Mouse (Mus musculus) heart, embryonic 15.5 days (tissue): Measurements from ENCODE around the gene Gfod1. TPM values are rescaled to one million over a fixed set of nuclear protein-coding genes. Genes with fewer than 3 reads are reported as not detected.

Source experiments
- ATAC-seq: fragments of 200-750 bp; cut with Nextera tagmentation; replicated peaks from 2 replicates; pipeline ENCODE4 v1.8.0; 2017; ENCODE audit warnings: low read depth, moderate TSS enrichment; ENCODE audit not compliant: insufficient number of reproducible peaks, insufficient read depth, low FRiP score
- H3K27ac ChIP-seq: fragments of 300-500 bp; sonication (generic); 2 replicates; pipeline ENCODE4 v1.5.1; 2015; ENCODE audit warnings: mild to moderate bottlenecking, inconsistent platforms
- H3K27me3 ChIP-seq: fragments of 300-500 bp; sonication (generic); 2 replicates; pipeline ENCODE4 v1.6.1; 2015; ENCODE audit warnings: inconsistent platforms
- H3K36me3 ChIP-seq: fragments of 300-500 bp; sonication (generic); 2 replicates; pipeline ENCODE4 v1.6.1; 2015; ENCODE audit warnings: mild to moderate bottlenecking, inconsistent platforms
- H3K4me1 ChIP-seq: fragments of 300-500 bp; sonication (generic); replicated peaks from 2 replicates; pipeline ENCODE4 v1.6.1; 2015; ENCODE audit warnings: inconsistent platforms
- H3K4me2 ChIP-seq: fragments of 300-500 bp; sonication (generic); 2 replicates; pipeline ENCODE4 v1.6.1; 2015; ENCODE audit warnings: inconsistent platforms, mild to moderate bottlenecking, moderate library complexity
- H3K4me3 ChIP-seq: fragments of 300-500 bp; sonication (generic); 2 replicates; pipeline ENCODE4 v1.5.1; 2015; ENCODE audit warnings: mild to moderate bottlenecking, inconsistent platforms
- H3K9ac ChIP-seq: fragments of 300-500 bp; sonication (generic); 2 replicates; pipeline ENCODE4 v1.6.1; 2015; ENCODE audit warnings: mild to moderate bottlenecking, inconsistent platforms
- H3K9me3 ChIP-seq: fragments of 300-500 bp; sonication (generic); replicated peaks from 2 replicates; pipeline ENCODE4 v1.6.1; 2016; ENCODE audit warnings: inconsistent platforms
- WGBS: fragments of 180-500 bp; shearing (Covaris S2); methylation state at CpG from one replicate; pipeline ENCODE4 v1.1.7; 2015; ENCODE audit warnings: mixed read lengths; 5-methylcytosine and 5-hydroxymethylcytosine counted together
- polyA plus RNA-seq: library from polyadenylated mRNA; unstranded; fragments of >200 nt; fragmentation: Nextera tagmentation; extraction: Ambion mirVana; gene quantifications from 2 replicates; pipeline ENCODE4 v1.2.1, GENCODE M21; 2015

Gfod1 gene
- polyA plus RNA-seq, 1 experiment from 2014 or later, result 0.73 TPM

DNA sequence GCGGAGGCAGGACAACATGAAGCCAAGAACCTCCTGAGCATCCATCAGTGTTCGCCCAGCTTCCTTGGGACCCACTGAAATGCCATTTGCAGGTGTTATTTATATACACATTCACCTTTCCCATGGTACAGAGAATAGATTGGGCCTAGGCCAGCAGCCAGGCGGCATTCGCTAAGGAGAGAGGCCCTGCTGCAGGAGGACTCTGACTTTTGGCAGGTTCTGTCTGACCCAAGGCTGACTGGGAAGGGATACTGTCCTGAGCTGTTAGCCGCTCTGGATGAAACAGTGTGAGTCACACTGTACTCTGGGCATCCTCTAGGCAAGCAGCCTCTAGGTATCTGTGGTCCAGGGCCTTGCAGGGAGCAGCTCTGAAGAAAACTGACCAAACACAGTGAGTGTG lies 6.4 kb downstream of the Gfod1 start:
- no peak for ATAC-seq
- WGBS, result 71% methylated on average over 5 of the region's 5 CpGs
- Histone ChIP-seq H3K4me1 (peaks cover 50% of the 10 kb centered on the region), H3K27ac (no peak overlapping the region), H3K4me3 (no peak overlapping the region), H3K36me3 (peaks cover 5% of the 10 kb centered on the region; the same call in 1 of the 2 replicates), H3K4me2 (no peak overlapping the region), H3K9me3 (no peaks in the 10 kb centered on the region), H3K9ac (no peak overlapping the region), H3K27me3 (0 out of 2 replicates have a peak, but pooled peaks cover 3% of the 10 kb centered on the region)

DNA sequence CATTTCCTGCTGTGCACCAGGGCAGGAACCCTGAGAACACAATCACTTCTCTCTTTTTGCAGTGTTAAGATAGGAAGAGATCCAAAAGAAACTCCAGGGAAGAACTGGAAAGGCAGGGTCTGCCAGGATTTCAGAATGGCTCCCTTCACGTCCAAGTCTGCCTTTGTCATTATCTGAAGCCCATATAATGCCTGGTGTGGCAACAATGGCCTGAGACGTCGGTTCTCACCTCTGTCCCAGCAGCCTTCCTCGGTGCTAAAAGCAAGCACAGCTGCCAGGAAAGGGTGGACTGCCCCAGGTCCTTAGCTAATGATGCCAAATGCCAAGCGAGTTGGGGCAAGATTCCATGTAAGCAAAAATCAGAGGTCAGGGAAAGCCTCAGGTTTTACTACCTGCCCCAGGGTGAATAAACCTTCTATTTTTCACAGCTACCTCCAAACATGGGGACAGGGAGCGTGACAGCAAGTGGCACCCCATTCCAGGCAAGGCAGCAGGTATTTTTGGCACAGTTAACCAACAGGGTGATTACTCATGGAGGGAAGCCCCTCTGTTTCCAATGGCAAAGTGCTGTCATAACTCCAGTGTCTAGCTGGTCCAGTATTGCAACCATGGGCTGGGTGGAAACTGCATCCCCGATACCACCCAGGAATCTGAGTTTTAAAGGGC lies 7.7 kb downstream of the Gfod1 start:
- peaks cover 37% of the 10 kb centered on the region for H3K4me1 ChIP-seq
- H3K4me3 ChIP-seq, result no peak overlapping the region
- H3K27ac ChIP-seq, result no peak overlapping the region
- H3K27me3 ChIP-seq, result no peaks in the 10 kb centered on the region
- H3K36me3 ChIP-seq, result peaks cover 5% of the 10 kb centered on the region; the same call in 1 of the 2 replicates
- no peaks in the 10 kb centered on the region for H3K9me3 ChIP-seq
- no peak for ATAC-seq
- no peak overlapping the region for H3K4me2 ChIP-seq
- H3K9ac ChIP-seq, result no peak overlapping the region
- WGBS, result 61% methylated on average over 7 of the region's 7 CpGs

DNA sequence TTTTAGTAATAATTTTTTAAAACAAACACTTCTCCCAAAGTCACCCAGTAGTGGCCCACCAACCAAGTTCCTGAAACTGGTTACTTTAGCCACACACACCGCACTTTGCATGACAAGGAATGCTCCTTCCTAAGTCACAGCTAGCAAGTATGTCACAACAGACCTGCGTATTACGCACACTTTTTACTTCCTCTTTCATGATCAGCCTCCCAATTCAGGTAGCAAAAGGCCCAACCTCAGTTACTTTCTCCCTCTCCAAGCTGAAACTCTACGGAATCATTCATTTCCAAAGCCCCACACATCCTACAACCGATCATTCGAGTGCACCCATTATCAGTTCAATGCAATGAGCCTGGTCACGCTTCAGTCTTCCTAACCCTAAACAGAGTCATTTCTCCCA lies 8.3 kb downstream of the Gfod1 start:
- WGBS, result 86% methylated on average over 7 of the region's 7 CpGs
- Histone ChIP-seq H3K4me1 (peaks cover 31% of the 10 kb centered on the region), H3K9ac (no peak overlapping the region), H3K4me3 (no peak overlapping the region), H3K27ac (no peak overlapping the region), H3K36me3 (peaks cover 5% of the 10 kb centered on the region; the same call in 1 of the 2 replicates), H3K27me3 (no peaks in the 10 kb centered on the region), H3K4me2 (no peak overlapping the region), H3K9me3 (no peaks in the 10 kb centered on the region)
- ATAC-seq, result no peak

DNA sequence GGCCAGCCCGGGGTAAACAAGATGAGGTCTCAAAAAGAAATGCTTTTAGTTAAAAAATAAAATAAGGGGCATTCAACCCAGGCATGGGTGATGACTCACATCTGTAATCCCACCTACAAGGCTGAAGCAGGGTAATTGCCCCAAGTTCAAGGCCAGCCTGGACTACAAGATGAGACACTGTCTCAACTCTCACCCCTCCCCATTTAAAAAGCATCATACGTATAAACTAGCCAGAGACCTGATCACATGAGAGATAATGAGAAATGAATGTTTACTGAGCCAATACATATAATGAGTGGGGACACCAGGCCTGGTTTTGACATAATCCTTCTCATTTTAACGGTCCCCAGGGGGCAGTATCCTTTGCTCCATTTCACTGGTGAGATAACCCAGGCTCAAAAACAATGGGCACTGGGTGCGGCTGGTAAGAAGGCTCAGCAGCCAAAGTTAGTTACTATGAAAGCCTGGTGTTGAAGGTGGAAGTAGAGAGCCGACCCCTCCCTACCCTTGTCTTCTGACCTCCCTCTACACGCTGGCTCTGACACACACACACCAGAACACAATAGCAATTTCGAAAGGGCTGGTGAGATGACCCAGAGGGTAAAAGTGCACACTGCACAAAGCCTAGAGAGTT lies 8.9 kb downstream of the Gfod1 start:
- no peak overlapping the region for H3K9ac ChIP-seq
- no peak overlapping the region for H3K4me3 ChIP-seq
- H3K27me3 ChIP-seq, result no peaks in the 10 kb centered on the region
- WGBS, result 62% methylated on average over 7 of the region's 7 CpGs
- no peak overlapping the region for H3K4me2 ChIP-seq
- H3K4me1 ChIP-seq, result peaks cover 25% of the 10 kb centered on the region
- ATAC-seq, result no peak
- no peak overlapping the region for H3K27ac ChIP-seq
- H3K36me3 ChIP-seq, result peaks cover 5% of the 10 kb centered on the region; the same call in 1 of the 2 replicates
- H3K9me3 ChIP-seq, result no peaks in the 10 kb centered on the region

- ATAC-seq, result no peak
- Histone ChIP-seq H3K27ac (no peak overlapping the region), H3K9ac (no peak overlapping the region), H3K4me3 (no peak overlapping the region), H3K27me3 (no peaks in the 10 kb centered on the region), H3K9me3 (no peaks in the 10 kb centered on the region), H3K4me1 (peaks cover 28% of the 10 kb centered on the region), H3K36me3 (peaks cover 5% of the 10 kb centered on the region; the same call in 1 of the 2 replicates), H3K4me2 (no peak overlapping the region)
- WGBS, result 68% methylated on average over 4 of the region's 4 CpGs
Observed at GRCm38 (mm10) chr13:43292892-43293291, 11.1 kb downstream of the Gfod1 start.

DNA sequence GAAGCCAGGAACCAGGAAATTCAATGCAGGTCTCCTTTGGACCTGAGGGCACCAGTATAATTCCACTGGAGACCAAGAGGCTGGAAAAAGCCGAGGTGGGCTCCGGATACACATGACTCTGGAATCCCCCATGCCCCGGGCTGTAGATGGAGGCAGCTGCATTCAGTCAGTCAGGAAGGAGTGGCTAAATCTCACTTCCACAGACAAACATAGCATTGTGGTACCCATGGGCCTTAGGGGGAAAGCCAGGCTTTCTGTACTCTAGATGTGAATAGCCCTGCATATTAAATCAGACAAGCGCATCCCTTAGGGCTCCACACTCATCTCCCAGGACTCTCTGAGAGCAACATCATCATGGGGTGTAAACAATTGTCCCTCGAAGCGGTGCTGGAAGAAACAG lies 14.9 kb downstream of the Gfod1 start:
- no peak overlapping the region for H3K27ac ChIP-seq
- H3K4me2 ChIP-seq, result no peak overlapping the region
- ATAC-seq, result no peak
- no peaks in the 10 kb centered on the region for H3K27me3 ChIP-seq
- H3K9me3 ChIP-seq, result no peaks in the 10 kb centered on the region
- no peak overlapping the region for H3K9ac ChIP-seq
- peaks cover 12% of the 10 kb centered on the region for H3K4me1 ChIP-seq
- H3K4me3 ChIP-seq, result no peak overlapping the region
- 74% methylated on average over 6 of the region's 6 CpGs for WGBS
- H3K36me3 ChIP-seq, result peaks cover 5% of the 10 kb centered on the region; the same call in 1 of the 2 replicates

DNA sequence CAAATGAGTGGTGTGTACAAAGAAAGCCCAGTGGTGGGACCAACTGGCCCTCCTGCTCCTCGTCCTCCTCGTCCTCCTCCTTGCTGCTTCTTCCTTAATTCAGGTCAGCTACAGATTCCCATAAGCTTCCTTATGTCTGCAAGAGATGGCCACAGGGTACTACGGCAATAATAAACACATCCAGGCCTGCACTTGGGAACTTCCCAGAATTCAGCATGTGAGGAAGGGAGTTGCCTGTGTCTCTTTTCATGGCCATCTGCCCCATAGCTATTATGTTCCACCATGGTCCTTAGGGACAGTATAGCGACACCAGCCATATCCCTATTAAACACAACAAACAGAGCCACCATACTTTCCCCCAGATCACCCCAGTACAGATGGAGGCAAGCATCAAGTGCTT lies 15.5 kb downstream of the Gfod1 start:
- H3K4me2 ChIP-seq, result no peak overlapping the region
- 74% methylated on average over 4 of the region's 4 CpGs for WGBS

DNA sequence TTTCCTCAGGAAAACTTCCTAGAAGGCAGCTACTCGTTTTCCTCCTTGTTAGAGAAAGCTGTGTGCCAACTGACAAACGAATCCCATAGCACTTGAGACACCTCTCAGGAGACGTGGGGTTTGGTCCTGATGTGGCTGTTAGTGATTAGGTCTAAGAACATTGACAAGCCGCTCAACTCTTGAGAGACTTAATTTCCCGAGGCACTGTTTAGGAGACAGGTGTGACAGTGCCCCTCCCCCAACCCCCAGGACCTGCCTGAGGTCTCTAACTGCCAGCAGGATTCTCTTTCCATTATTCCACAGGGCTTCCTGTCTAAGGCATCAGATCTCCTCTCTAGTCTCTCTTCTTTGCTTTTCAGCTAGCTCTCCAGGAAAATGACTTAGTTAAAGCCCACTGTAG lies 15.9 kb downstream of the Gfod1 start:
- no peaks in the 10 kb centered on the region for H3K9me3 ChIP-seq
- H3K27me3 ChIP-seq, result no peaks in the 10 kb centered on the region
- H3K4me3 ChIP-seq, result no peak overlapping the region
- no peak overlapping the region for H3K9ac ChIP-seq
- WGBS, result 39% methylated on average over 5 of the region's 5 CpGs
- H3K4me1 ChIP-seq, result peaks cover 12% of the 10 kb centered on the region; the same call in 1 of the 2 replicates
- no peak overlapping the region for H3K4me2 ChIP-seq
- no peak overlapping the region for H3K27ac ChIP-seq
- no peaks in the 10 kb centered on the region for H3K36me3 ChIP-seq
- ATAC-seq, result no peak

More for the DNA sequence above, 15.5 kb downstream of the Gfod1 start:
- no peak overlapping the region for H3K4me3 ChIP-seq
- H3K27ac ChIP-seq, result no peak overlapping the region
- no peaks in the 10 kb centered on the region for H3K9me3 ChIP-seq
- H3K27me3 ChIP-seq, result no peaks in the 10 kb centered on the region
- no peaks in the 10 kb centered on the region for H3K36me3 ChIP-seq
- peaks cover 12% of the 10 kb centered on the region; the same call in 1 of the 2 replicates for H3K4me1 ChIP-seq
- no peak for ATAC-seq
- no peak overlapping the region for H3K9ac ChIP-seq

GRCm38 (mm10) chr13:43286836-43287235 lies 17.1 kb downstream of the Gfod1 start:
- WGBS, result 72% methylated on average over 7 of the region's 7 CpGs
- H3K27me3 ChIP-seq, result no peaks in the 10 kb centered on the region
- no peak overlapping the region for H3K4me2 ChIP-seq
- H3K4me1 ChIP-seq, result peaks cover 12% of the 10 kb centered on the region; the same call in 1 of the 2 replicates
- no peak overlapping the region for H3K27ac ChIP-seq
- H3K4me3 ChIP-seq, result no peak overlapping the region
- no peak for ATAC-seq
- no peak overlapping the region for H3K9ac ChIP-seq
- H3K36me3 ChIP-seq, result no peaks in the 10 kb centered on the region
- no peaks in the 10 kb centered on the region for H3K9me3 ChIP-seq

GRCm38 (mm10) chr13:43284711-43285151 lies 19.2 kb downstream of the Gfod1 start:
- Histone ChIP-seq H3K4me3 (no peak overlapping the region), H3K4me2 (no peak overlapping the region), H3K9me3 (no peaks in the 10 kb centered on the region), H3K36me3 (no peaks in the 10 kb centered on the region), H3K9ac (no peak overlapping the region), H3K27me3 (no peaks in the 10 kb centered on the region), H3K4me1 (peaks cover 12% of the 10 kb centered on the region; the same call in 1 of the 2 replicates), H3K27ac (no peak overlapping the region)
- ATAC-seq, result no peak
- 76% methylated on average over 4 of the region's 4 CpGs for WGBS

DNA sequence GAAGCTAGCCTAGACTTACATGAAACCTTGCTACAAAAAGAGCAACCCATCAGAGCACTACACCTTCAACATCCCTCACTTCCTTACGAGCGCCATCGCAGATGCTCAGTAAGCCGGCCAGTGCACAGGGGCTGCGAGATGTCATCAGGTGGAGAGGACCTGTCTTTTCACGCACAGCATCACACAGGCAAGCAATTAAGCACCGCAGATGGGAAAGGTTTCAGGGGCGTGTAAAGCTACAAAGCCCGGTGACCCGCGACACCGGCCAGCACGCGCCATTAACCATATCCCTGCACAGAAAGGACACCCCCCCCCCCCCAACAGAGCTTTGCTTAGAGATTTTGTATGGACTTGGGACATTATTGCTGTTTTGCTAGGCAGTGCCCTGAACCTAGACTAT lies 30.1 kb downstream of the Gfod1 start:
- Histone ChIP-seq H3K9ac (no peak overlapping the region), H3K4me2 (no peak overlapping the region), H3K27ac (no peak overlapping the region), H3K36me3 (no peaks in the 10 kb centered on the region), H3K4me1 (peaks cover 29% of the 10 kb centered on the region), H3K27me3 (no peaks in the 10 kb centered on the region), H3K9me3 (no peaks in the 10 kb centered on the region), H3K4me3 (no peak overlapping the region)
- no peak for ATAC-seq
- 90% methylated on average over 14 of the region's 14 CpGs for WGBS
